Mouse (Mus musculus): ENCODE results near the gene Gm36864. TPM values are rescaled to one million over a fixed set of nuclear protein-coding genes. Genes with fewer than 3 reads are reported as not detected.

Gene Gm36864
- polyA plus RNA-seq, 1 experiment from 2014 or later: not detected

- no peaks in the 10 kb centered on the region for H3K9me3 ChIP-seq
- H3K36me3 ChIP-seq: no peaks in the 10 kb centered on the region
- H3K4me2 ChIP-seq: peak overlapping the region; percentile 62
- H3K9ac ChIP-seq: peak overlapping the region; percentile 69
- H3K4me3 ChIP-seq: peak overlapping the region; percentile 34
- H3K4me1 ChIP-seq (replicated peaks): peaks cover 8% of the 10 kb centered on the region
- WGBS: under 1% methylated on average over 34 of the region's 34 CpGs
- peak overlapping the region; percentile 76 for H3K27ac ChIP-seq (replicated peaks)
- ATAC-seq (ENCODE audit: low read depth): peak; percentile 85
- H3K27me3 ChIP-seq: peaks cover 50% of the 10 kb centered on the region
These were observed 27.0 kb downstream of the Gm36864 start for GRCm38 (mm10) chr7:44262791-44263643.

- ATAC-seq (ENCODE audit: low read depth): no peak
- H3K9ac ChIP-seq: no peak overlapping the region
- H3K27ac ChIP-seq (replicated peaks): no peak overlapping the region
- 80% methylated on average over 11 of the region's 11 CpGs for WGBS
- H3K4me2 ChIP-seq: no peak overlapping the region
- H3K27me3 ChIP-seq: peaks cover 45% of the 10 kb centered on the region
- H3K4me1 ChIP-seq (replicated peaks): peaks cover 5% of the 10 kb centered on the region
- H3K36me3 ChIP-seq: no peaks in the 10 kb centered on the region
- H3K4me3 ChIP-seq: no peak overlapping the region
- no peaks in the 10 kb centered on the region for H3K9me3 ChIP-seq
These were observed 32.1 kb downstream of the Gm36864 start for GRCm38 (mm10) chr7:44268117-44268516.

- H3K27me3 ChIP-seq: peaks cover 52% of the 10 kb centered on the region
- ATAC-seq (ENCODE audit: low read depth): no peak
- 89% methylated on average over 2 of the region's 2 CpGs for WGBS
These were observed 33.4 kb downstream of the Gm36864 start for GRCm38 (mm10) chr7:44269397-44269796.

GRCm38 (mm10) chr7:44271309-44271708, 35.3 kb downstream of the Gm36864 start:
- no peak overlapping the region for H3K4me2 ChIP-seq
- no peak overlapping the region for H3K4me3 ChIP-seq
- WGBS: 80% methylated on average over 2 of the region's 2 CpGs
- H3K4me1 ChIP-seq (replicated peaks): no peaks in the 10 kb centered on the region
- no peak overlapping the region for H3K9ac ChIP-seq
- no peaks in the 10 kb centered on the region for H3K36me3 ChIP-seq
- peak; percentile 55; the same call in 1 of the 2 replicates for ATAC-seq (ENCODE audit: low read depth)
- H3K9me3 ChIP-seq: no peaks in the 10 kb centered on the region
- peaks cover 39% of the 10 kb centered on the region for H3K27me3 ChIP-seq
- no peak overlapping the region for H3K27ac ChIP-seq (replicated peaks)

More at GRCm38 (mm10) chr7:44269397-44269796, 33.4 kb downstream of the Gm36864 start:
- no peaks in the 10 kb centered on the region for H3K9me3 ChIP-seq
- no peak overlapping the region for H3K4me2 ChIP-seq
- H3K27ac ChIP-seq (replicated peaks): no peak overlapping the region
- H3K4me3 ChIP-seq: no peak overlapping the region
- no peak overlapping the region for H3K9ac ChIP-seq
- no peaks in the 10 kb centered on the region for H3K4me1 ChIP-seq (replicated peaks)
- no peaks in the 10 kb centered on the region for H3K36me3 ChIP-seq

GRCm38 (mm10) chr7:44272546-44272945, 36.6 kb downstream of the Gm36864 start:
- H3K9ac ChIP-seq: no peak overlapping the region
- no peak overlapping the region for H3K4me2 ChIP-seq
- H3K4me1 ChIP-seq (replicated peaks): no peaks in the 10 kb centered on the region
- no peaks in the 10 kb centered on the region for H3K36me3 ChIP-seq
- no peak for ATAC-seq (ENCODE audit: low read depth)
- H3K9me3 ChIP-seq: no peaks in the 10 kb centered on the region
- 88% methylated on average over 7 of the region's 7 CpGs for WGBS
- H3K4me3 ChIP-seq: no peak overlapping the region
- peaks cover 31% of the 10 kb centered on the region for H3K27me3 ChIP-seq
- no peak overlapping the region for H3K27ac ChIP-seq (replicated peaks)

GRCm38 (mm10) chr7:44273446-44273845, 37.5 kb downstream of the Gm36864 start:
- no peak overlapping the region for H3K27ac ChIP-seq (replicated peaks)
- peaks cover 27% of the 10 kb centered on the region for H3K27me3 ChIP-seq
- H3K9ac ChIP-seq: no peak overlapping the region
- no peaks in the 10 kb centered on the region for H3K9me3 ChIP-seq
- no peak for ATAC-seq (ENCODE audit: low read depth)
- 55% methylated on average over 7 of the region's 7 CpGs for WGBS
- H3K36me3 ChIP-seq: no peaks in the 10 kb centered on the region
- no peak overlapping the region for H3K4me2 ChIP-seq
- H3K4me3 ChIP-seq: no peak overlapping the region
- no peaks in the 10 kb centered on the region for H3K4me1 ChIP-seq (replicated peaks)

GRCm38 (mm10) chr7:44274096-44274495, 38.1 kb downstream of the Gm36864 start:
- WGBS: 40% methylated on average over 11 of the region's 11 CpGs
- no peaks in the 10 kb centered on the region for H3K36me3 ChIP-seq
- H3K27ac ChIP-seq (replicated peaks): no peak overlapping the region
- H3K4me3 ChIP-seq: no peak overlapping the region
- no peaks in the 10 kb centered on the region for H3K4me1 ChIP-seq (replicated peaks)
- no peak for ATAC-seq (ENCODE audit: low read depth)
- no peaks in the 10 kb centered on the region for H3K9me3 ChIP-seq
- H3K9ac ChIP-seq: no peak overlapping the region
- H3K27me3 ChIP-seq: peaks cover 27% of the 10 kb centered on the region
- H3K4me2 ChIP-seq: no peak overlapping the region

- ATAC-seq (ENCODE audit: low read depth): no peak
- Histone ChIP-seq H3K27ac (replicated peaks) (no peak overlapping the region), H3K4me3 (no peak overlapping the region), H3K9me3 (no peaks in the 10 kb centered on the region), H3K36me3 (no peaks in the 10 kb centered on the region), H3K27me3 (peaks cover 25% of the 10 kb centered on the region), H3K4me1 (replicated peaks) (no peaks in the 10 kb centered on the region), H3K9ac (no peak overlapping the region), H3K4me2 (no peak overlapping the region)
- 79% methylated on average over 3 of the region's 3 CpGs for WGBS
These were observed 39.6 kb downstream of the Gm36864 start for GRCm38 (mm10) chr7:44275546-44275945.

- Histone ChIP-seq H3K9ac (no peak overlapping the region), H3K27ac (replicated peaks) (no peak overlapping the region), H3K4me3 (no peak overlapping the region), H3K9me3 (no peaks in the 10 kb centered on the region), H3K4me1 (replicated peaks) (no peaks in the 10 kb centered on the region), H3K4me2 (no peak overlapping the region), H3K27me3 (peaks cover 25% of the 10 kb centered on the region), H3K36me3 (no peaks in the 10 kb centered on the region)
- no peak for ATAC-seq (ENCODE audit: low read depth)
- 64% methylated on average over 10 of the region's 10 CpGs for WGBS
These were observed 40.7 kb downstream of the Gm36864 start for GRCm38 (mm10) chr7:44276461-44277249.

GRCm38 (mm10) chr7:44277250-44277622, 41.3 kb downstream of the Gm36864 start:
- no peaks in the 10 kb centered on the region for H3K9me3 ChIP-seq
- peaks cover 28% of the 10 kb centered on the region for H3K27me3 ChIP-seq
- 39% methylated on average over 2 of the region's 2 CpGs for WGBS
- no peaks in the 10 kb centered on the region for H3K4me1 ChIP-seq (replicated peaks)
- no peak overlapping the region for H3K4me3 ChIP-seq
- no peak overlapping the region for H3K4me2 ChIP-seq
- H3K27ac ChIP-seq (replicated peaks): no peak overlapping the region
- no peaks in the 10 kb centered on the region for H3K36me3 ChIP-seq
- no peak overlapping the region for H3K9ac ChIP-seq
- ATAC-seq (ENCODE audit: low read depth): no peak

GRCm38 (mm10) chr7:44280959-44281358, 45.0 kb downstream of the Gm36864 start:
- WGBS: 56% methylated on average over 1 of the region's 1 CpGs
- Histone ChIP-seq H3K4me1 (replicated peaks) (no peaks in the 10 kb centered on the region), H3K27me3 (peaks cover 16% of the 10 kb centered on the region; the same call in 1 of the 2 replicates), H3K9ac (no peak overlapping the region), H3K4me3 (no peak overlapping the region), H3K27ac (replicated peaks) (no peak overlapping the region), H3K36me3 (no peaks in the 10 kb centered on the region), H3K9me3 (no peaks in the 10 kb centered on the region), H3K4me2 (no peak overlapping the region)
- no peak for ATAC-seq (ENCODE audit: low read depth)

- Histone ChIP-seq H3K9ac (no peak overlapping the region), H3K4me2 (no peak overlapping the region), H3K4me3 (no peak overlapping the region), H3K36me3 (no peaks in the 10 kb centered on the region), H3K9me3 (no peaks in the 10 kb centered on the region; the same call in 1 of the 2 replicates), H3K27ac (replicated peaks) (no peak overlapping the region), H3K4me1 (replicated peaks) (no peaks in the 10 kb centered on the region), H3K27me3 (peaks cover 16% of the 10 kb centered on the region; the same call in 1 of the 2 replicates)
- WGBS: 67% methylated on average over 7 of the region's 7 CpGs
- no peak for ATAC-seq (ENCODE audit: low read depth)
These were observed 45.6 kb downstream of the Gm36864 start for GRCm38 (mm10) chr7:44281586-44281985.
